Mouse (Mus musculus): Measurements from ENCODE around the gene Osm. TPM values are rescaled to one million over a fixed set of nuclear protein-coding genes. Genes with fewer than 3 reads are reported as not detected.
A peak's percentile ranks its signal among the peaks of the same experiment; 100 is the strongest.

Gene Osm
- polyA plus RNA-seq, 1 experiment from 2014 or later = 0.40 TPM

- 64% methylated on average over 6 of the region's 6 CpGs for WGBS (ENCODE audit: insufficient replicate concordance)
- ATAC-seq (ENCODE audit: low read depth) = no peak
- Histone ChIP-seq H3K36me3 (ENCODE audit: control insufficient read depth, insufficient read depth) (no peaks in the 10 kb centered on the region), H3K9ac (ENCODE audit: low read depth, low read length) (no peak overlapping the region), H3K27ac (ENCODE audit: low read length) (no peak overlapping the region), H3K4me3 (ENCODE audit: low read depth, low read length) (no peak overlapping the region), H3K9me3 (replicated peaks; ENCODE audit: control insufficient read depth, low read length) (no peaks in the 10 kb centered on the region), H3K4me2 (ENCODE audit: low read depth, low read length) (no peak overlapping the region), H3K27me3 (ENCODE audit: control insufficient read depth, insufficient read depth, low read depth, low read length) (peaks cover 54% of the 10 kb centered on the region), H3K4me1 (ENCODE audit: control insufficient read depth, low read depth, low read length) (no peaks in the 10 kb centered on the region; the same call in none of the 2 replicates)
Measured at GRCm38 (mm10) chr11:4268500-4268899, 32.3 kb downstream of the Osm start.

- no peak overlapping the region for H3K27ac ChIP-seq (ENCODE audit: low read length)
- H3K4me2 ChIP-seq (ENCODE audit: low read depth, low read length) = no peak overlapping the region
- H3K4me3 ChIP-seq (ENCODE audit: low read depth, low read length) = no peak overlapping the region
- no peaks in the 10 kb centered on the region for H3K9me3 ChIP-seq (replicated peaks; ENCODE audit: control insufficient read depth, low read length)
- H3K27me3 ChIP-seq (ENCODE audit: control insufficient read depth, insufficient read depth, low read depth, low read length) = peaks cover 40% of the 10 kb centered on the region
- H3K9ac ChIP-seq (ENCODE audit: low read depth, low read length) = no peak overlapping the region
- no peaks in the 10 kb centered on the region for H3K36me3 ChIP-seq (ENCODE audit: control insufficient read depth, insufficient read depth)
- 27% methylated on average over 20 of the region's 20 CpGs for WGBS (ENCODE audit: insufficient replicate concordance)
- H3K4me1 ChIP-seq (ENCODE audit: control insufficient read depth, low read depth, low read length) = no peaks in the 10 kb centered on the region; the same call in none of the 2 replicates
- no peak for ATAC-seq (ENCODE audit: low read depth)
Measured at GRCm38 (mm10) chr11:4270744-4271459, 34.7 kb downstream of the Osm start.

- no peaks in the 10 kb centered on the region for H3K9me3 ChIP-seq (replicated peaks; ENCODE audit: control insufficient read depth, low read length)
- no peak overlapping the region for H3K27ac ChIP-seq (ENCODE audit: low read length)
- ATAC-seq (ENCODE audit: low read depth) = no peak
- 65% methylated on average over 11 of the region's 11 CpGs for WGBS (ENCODE audit: insufficient replicate concordance)
- no peak overlapping the region for H3K4me3 ChIP-seq (ENCODE audit: low read depth, low read length)
- no peak overlapping the region for H3K9ac ChIP-seq (ENCODE audit: low read depth, low read length)
- H3K36me3 ChIP-seq (ENCODE audit: control insufficient read depth, insufficient read depth) = no peaks in the 10 kb centered on the region
- H3K27me3 ChIP-seq (ENCODE audit: control insufficient read depth, insufficient read depth, low read depth, low read length) = peaks cover 34% of the 10 kb centered on the region
- no peak overlapping the region for H3K4me2 ChIP-seq (ENCODE audit: low read depth, low read length)
- no peaks in the 10 kb centered on the region; the same call in 1 of the 2 replicates for H3K4me1 ChIP-seq (ENCODE audit: control insufficient read depth, low read depth, low read length)
Measured at GRCm38 (mm10) chr11:4271544-4271943, 35.3 kb downstream of the Osm start.

- Histone ChIP-seq H3K4me1 (ENCODE audit: control insufficient read depth, low read depth, low read length) (no peaks in the 10 kb centered on the region), H3K9ac (ENCODE audit: low read depth, low read length) (no peak overlapping the region), H3K4me3 (ENCODE audit: low read depth, low read length) (no peak overlapping the region), H3K4me2 (ENCODE audit: low read depth, low read length) (no peak overlapping the region), H3K27me3 (ENCODE audit: control insufficient read depth, insufficient read depth, low read depth, low read length) (no peaks in the 10 kb centered on the region), H3K27ac (ENCODE audit: low read length) (no peak overlapping the region), H3K36me3 (ENCODE audit: control insufficient read depth, insufficient read depth) (no peaks in the 10 kb centered on the region), H3K9me3 (replicated peaks; ENCODE audit: control insufficient read depth, low read length) (no peaks in the 10 kb centered on the region)
- WGBS (ENCODE audit: insufficient replicate concordance) = 64% methylated on average over 11 of the region's 11 CpGs
- no peak for ATAC-seq (ENCODE audit: low read depth)
Measured at GRCm38 (mm10) chr11:4276411-4276861, 40.2 kb downstream of the Osm start.

- 59% methylated on average over 7 of the region's 7 CpGs for WGBS (ENCODE audit: insufficient replicate concordance)
- Histone ChIP-seq H3K36me3 (ENCODE audit: control insufficient read depth, insufficient read depth) (no peaks in the 10 kb centered on the region), H3K9me3 (replicated peaks; ENCODE audit: control insufficient read depth, low read length) (no peaks in the 10 kb centered on the region), H3K9ac (ENCODE audit: low read depth, low read length) (no peak overlapping the region), H3K27ac (ENCODE audit: low read length) (no peak overlapping the region), H3K4me3 (ENCODE audit: low read depth, low read length) (no peak overlapping the region), H3K4me1 (ENCODE audit: control insufficient read depth, low read depth, low read length) (no peaks in the 10 kb centered on the region), H3K27me3 (ENCODE audit: control insufficient read depth, insufficient read depth, low read depth, low read length) (no peaks in the 10 kb centered on the region), H3K4me2 (ENCODE audit: low read depth, low read length) (no peak overlapping the region)
- no peak for ATAC-seq (ENCODE audit: low read depth)
Measured at GRCm38 (mm10) chr11:4279909-4280308, 43.7 kb downstream of the Osm start.

- Histone ChIP-seq H3K27ac (ENCODE audit: low read length) (no peak overlapping the region), H3K4me1 (ENCODE audit: control insufficient read depth, low read depth, low read length) (no peaks in the 10 kb centered on the region), H3K4me2 (ENCODE audit: low read depth, low read length) (no peak overlapping the region), H3K36me3 (ENCODE audit: control insufficient read depth, insufficient read depth) (no peaks in the 10 kb centered on the region), H3K4me3 (ENCODE audit: low read depth, low read length) (no peak overlapping the region), H3K27me3 (ENCODE audit: control insufficient read depth, insufficient read depth, low read depth, low read length) (no peaks in the 10 kb centered on the region), H3K9ac (ENCODE audit: low read depth, low read length) (no peak overlapping the region), H3K9me3 (replicated peaks; ENCODE audit: control insufficient read depth, low read length) (no peaks in the 10 kb centered on the region)
- no peak for ATAC-seq (ENCODE audit: low read depth)
- 76% methylated on average over 6 of the region's 6 CpGs for WGBS (ENCODE audit: insufficient replicate concordance)
Measured at GRCm38 (mm10) chr11:4281852-4282251, 45.6 kb downstream of the Osm start.

- H3K36me3 ChIP-seq (ENCODE audit: control insufficient read depth, insufficient read depth) = no peaks in the 10 kb centered on the region
- H3K9me3 ChIP-seq (replicated peaks; ENCODE audit: control insufficient read depth, low read length) = no peaks in the 10 kb centered on the region
- 34% methylated on average over 4 of the region's 4 CpGs for WGBS (ENCODE audit: insufficient replicate concordance)
- no peaks in the 10 kb centered on the region for H3K4me1 ChIP-seq (ENCODE audit: control insufficient read depth, low read depth, low read length)
- no peaks in the 10 kb centered on the region for H3K27me3 ChIP-seq (ENCODE audit: control insufficient read depth, insufficient read depth, low read depth, low read length)
- no peak overlapping the region for H3K27ac ChIP-seq (ENCODE audit: low read length)
- ATAC-seq (ENCODE audit: low read depth) = 0 out of 2 replicates have a peak, but pooled peaks have one; percentile 39
- H3K4me2 ChIP-seq (ENCODE audit: low read depth, low read length) = no peak overlapping the region
- H3K9ac ChIP-seq (ENCODE audit: low read depth, low read length) = no peak overlapping the region
- no peak overlapping the region for H3K4me3 ChIP-seq (ENCODE audit: low read depth, low read length)
Measured at GRCm38 (mm10) chr11:4283627-4284026, 47.4 kb downstream of the Osm start.

- Histone ChIP-seq H3K4me3 (ENCODE audit: low read depth, low read length) (no peak overlapping the region), H3K36me3 (ENCODE audit: control insufficient read depth, insufficient read depth) (no peaks in the 10 kb centered on the region), H3K9ac (ENCODE audit: low read depth, low read length) (no peak overlapping the region), H3K27me3 (ENCODE audit: control insufficient read depth, insufficient read depth, low read depth, low read length) (peaks cover 3% of the 10 kb centered on the region; the same call in 1 of the 2 replicates), H3K9me3 (replicated peaks; ENCODE audit: control insufficient read depth, low read length) (no peaks in the 10 kb centered on the region), H3K27ac (ENCODE audit: low read length) (no peak overlapping the region), H3K4me1 (ENCODE audit: control insufficient read depth, low read depth, low read length) (peaks cover 19% of the 10 kb centered on the region), H3K4me2 (ENCODE audit: low read depth, low read length) (no peak overlapping the region)
- ATAC-seq (ENCODE audit: low read depth) = no peak
- 25% methylated on average over 3 of the region's 3 CpGs for WGBS (ENCODE audit: insufficient replicate concordance)
Measured at GRCm38 (mm10) chr11:4289280-4289679, 53.1 kb downstream of the Osm start.
